Mouse (Mus musculus) bone marrow macrophage, adult 2 months (primary cell): Measurements from ENCODE around the gene Rasgrp2. TPM values are rescaled to one million over a fixed set of nuclear protein-coding genes. Genes with fewer than 3 reads are reported as not detected.

Experiments
- H3K27ac ChIP-seq: 2 replicates; pipeline ENCODE4 v1.5.1; 2012; ENCODE audit warnings: low read depth, low read length; ENCODE audit not compliant: insufficient read depth
- H3K4me1 ChIP-seq: 2 replicates; pipeline ENCODE4 v1.6.1; 2012; ENCODE audit warnings: low read length; ENCODE audit not compliant: control insufficient read depth, insufficient read depth
- H3K4me3 ChIP-seq: 2 replicates; pipeline ENCODE4 v1.5.1; 2012; ENCODE audit warnings: mild to moderate bottlenecking, low read length, moderate library complexity; ENCODE audit not compliant: insufficient read depth
- CTCF ChIP-seq: IDR thresholded peaks from 2 replicates; pipeline ENCODE4 v1.5.1; 2012; ENCODE audit warnings: low read depth, mild to moderate bottlenecking, low read length, moderate library complexity
- POLR2A ChIP-seq: IDR thresholded peaks from 2 replicates; pipeline ENCODE4 v1.6.1; 2012; ENCODE audit warnings: mild to moderate bottlenecking, low read depth, low read length, borderline replicate concordance
- polyA plus RNA-seq: library from polyadenylated mRNA; stranded (reverse); fragments of >200 nt; gene quantifications from 2 replicates; pipeline ENCODE4 v1.2.4, GENCODE M21; 2012; ENCODE audit not compliant: missing spikeins, insufficient read depth, insufficient read length

Rasgrp2 gene
- polyA plus RNA-seq, 1 experiment: 7.7 TPM

DNA sequence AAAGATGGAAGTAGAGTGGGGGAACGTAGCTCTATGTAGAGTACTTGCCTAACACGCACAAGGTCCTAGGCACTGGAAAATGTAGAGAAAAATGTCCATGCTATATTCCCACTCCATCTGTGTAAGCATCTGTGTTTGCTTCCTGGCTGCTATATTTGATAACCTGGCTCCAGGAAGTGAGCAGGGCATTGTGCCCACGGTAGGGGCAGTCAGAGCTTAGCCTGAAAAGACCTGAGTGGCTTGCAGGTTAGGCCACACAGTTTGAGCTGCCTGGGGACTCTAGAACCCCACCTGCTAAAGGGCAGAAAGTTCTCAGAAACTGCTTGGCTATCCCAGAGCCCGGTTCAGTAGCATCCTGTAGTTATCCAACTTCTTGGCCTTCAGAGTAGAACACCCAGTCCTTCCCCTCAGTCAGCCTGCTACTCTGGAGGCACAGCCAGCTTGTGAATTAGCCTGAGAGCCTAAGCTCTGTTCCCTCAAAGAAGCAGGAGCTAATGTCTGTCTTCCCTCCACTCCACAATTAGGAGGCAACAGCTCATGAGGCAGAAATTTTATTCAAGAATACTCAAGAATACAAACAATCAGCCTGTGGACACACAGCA is 16.7 kb upstream of the Rasgrp2 start:
- TF ChIP-seq POLR2A (no peak), CTCF (no peak)
- Histone ChIP-seq H3K4me3 (no peak overlapping the region), H3K4me1 (no peaks in the 10 kb centered on the region), H3K27ac (no peak overlapping the region)

DNA sequence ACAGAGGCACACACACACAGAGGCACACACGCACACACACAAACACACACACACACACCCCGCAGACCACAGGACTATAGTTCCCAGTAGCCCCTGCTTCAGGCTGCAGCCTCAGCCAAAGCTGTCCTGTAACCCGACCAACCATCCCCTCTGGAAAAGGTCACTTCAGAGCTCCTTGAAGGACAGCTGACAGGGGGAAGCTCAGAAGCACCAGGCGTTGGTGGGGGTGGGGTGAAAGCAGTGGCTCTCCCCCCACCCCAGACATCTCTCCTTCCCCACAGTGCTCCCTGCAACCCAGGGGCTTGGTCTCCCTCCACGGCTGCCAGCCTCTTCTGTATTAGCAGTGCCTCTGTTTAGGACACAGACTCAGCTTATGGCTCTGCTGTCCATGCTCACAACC is 15.7 kb upstream of the Rasgrp2 start:
- H3K4me1 ChIP-seq: no peaks in the 10 kb centered on the region
- TF ChIP-seq POLR2A (no peak), CTCF (no peak)

DNA sequence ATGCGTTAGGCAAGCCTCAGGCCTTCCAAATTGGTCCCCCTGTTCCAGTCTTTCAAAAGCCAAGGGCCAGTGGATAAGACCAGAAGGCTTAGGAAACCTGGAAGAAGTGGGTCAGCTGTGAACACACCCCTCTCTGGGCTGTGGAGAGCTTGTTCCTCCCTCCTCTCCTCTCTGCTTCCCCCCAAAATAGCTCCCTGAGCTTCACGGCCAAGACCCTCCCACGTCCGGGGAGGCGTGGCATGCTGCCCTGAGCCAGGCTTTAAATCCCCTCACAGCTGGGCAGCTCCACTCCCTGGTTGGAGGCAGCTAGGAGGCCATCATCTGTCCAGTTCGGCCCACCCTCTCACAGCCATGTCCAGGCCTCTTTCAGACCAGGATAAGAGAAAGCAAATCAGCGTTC is 15.0 kb upstream of the Rasgrp2 start, which contains the start of gene Pygm:
Pygm (plus strand) TSS at position 272 of the 400 bp plus-strand sequence.
- Histone ChIP-seq H3K27ac (no peak within 1 kb of the TSS), H3K4me3 (no peak within 1 kb of the TSS)

More for the DNA sequence above, 15.7 kb upstream of the Rasgrp2 start:
- no peak overlapping the region for H3K27ac ChIP-seq
- H3K4me3 ChIP-seq: no peak overlapping the region

DNA sequence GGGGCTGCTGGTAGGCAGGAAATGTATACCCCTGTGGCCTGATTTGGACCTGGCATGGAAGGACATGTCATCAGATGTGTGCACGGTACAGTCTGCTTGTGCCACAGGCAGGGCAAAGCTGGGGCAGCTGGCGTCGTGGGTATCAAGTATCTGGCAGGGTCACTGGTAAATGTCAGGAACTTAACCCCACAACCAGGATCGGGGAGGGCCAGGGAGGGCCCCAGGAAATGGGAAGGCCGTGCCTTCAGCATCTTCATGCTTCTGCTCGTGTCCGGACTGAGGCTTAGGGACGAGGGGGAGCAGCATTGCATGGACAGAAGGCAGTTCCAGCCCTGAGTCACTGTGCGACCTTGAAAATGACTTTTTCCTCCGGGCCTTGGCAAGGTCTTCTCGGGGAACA is 14.2 kb upstream of the Rasgrp2 start:
- H3K27ac ChIP-seq: no peak overlapping the region
- TF ChIP-seq POLR2A: no peak
- no peak for TF ChIP-seq CTCF
- no peak overlapping the region for H3K4me3 ChIP-seq
- no peaks in the 10 kb centered on the region for H3K4me1 ChIP-seq

More for the DNA sequence above, 15.0 kb upstream of the Rasgrp2 start, which contains the start of gene Pygm:
- H3K4me1 ChIP-seq: no peaks in the 10 kb centered on the region
- TF ChIP-seq POLR2A: no peak
- TF ChIP-seq CTCF: no peak

DNA sequence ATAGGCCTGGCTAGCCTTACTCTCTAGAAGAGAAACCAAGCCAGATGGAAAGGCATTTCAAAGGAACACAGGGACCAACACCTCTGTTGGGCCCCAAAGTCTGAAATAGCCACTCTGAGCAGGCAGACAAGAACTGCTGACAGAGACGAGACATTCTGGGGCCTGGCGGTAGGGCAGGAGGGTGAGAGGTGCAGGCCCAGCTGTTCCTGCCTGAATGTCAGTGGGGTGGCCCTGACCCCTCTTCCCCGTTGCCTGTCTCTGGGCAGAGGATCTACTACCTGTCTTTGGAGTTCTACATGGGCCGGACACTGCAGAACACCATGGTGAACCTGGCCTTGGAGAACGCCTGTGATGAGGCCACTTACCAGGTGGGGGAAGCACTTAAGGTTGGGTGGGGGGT is 13.7 kb upstream of the Rasgrp2 start:
- no peak overlapping the region for H3K4me3 ChIP-seq
- TF ChIP-seq POLR2A (no peak), CTCF (no peak)
- no peak overlapping the region for H3K27ac ChIP-seq
- H3K4me1 ChIP-seq: no peaks in the 10 kb centered on the region

DNA sequence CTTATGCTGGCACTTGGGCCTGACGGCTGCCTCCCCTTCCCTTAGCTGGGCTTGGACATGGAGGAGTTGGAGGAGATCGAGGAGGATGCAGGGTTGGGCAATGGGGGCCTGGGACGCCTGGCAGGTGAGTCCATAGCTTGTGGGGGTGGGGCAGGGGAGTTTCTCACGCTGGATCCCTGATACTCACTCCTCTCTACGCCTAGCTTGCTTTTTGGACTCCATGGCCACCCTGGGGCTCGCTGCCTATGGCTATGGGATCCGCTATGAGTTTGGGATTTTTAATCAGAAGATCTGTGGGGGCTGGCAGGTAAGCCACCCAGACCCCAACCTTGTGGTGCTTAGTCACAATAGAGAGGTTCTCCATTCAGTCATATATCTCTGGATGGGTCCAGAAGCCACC is 13.3 kb upstream of the Rasgrp2 start:
- Histone ChIP-seq H3K27ac (no peak overlapping the region), H3K4me3 (no peak overlapping the region), H3K4me1 (no peaks in the 10 kb centered on the region)
- TF ChIP-seq CTCF (no peak), POLR2A (no peak)

DNA sequence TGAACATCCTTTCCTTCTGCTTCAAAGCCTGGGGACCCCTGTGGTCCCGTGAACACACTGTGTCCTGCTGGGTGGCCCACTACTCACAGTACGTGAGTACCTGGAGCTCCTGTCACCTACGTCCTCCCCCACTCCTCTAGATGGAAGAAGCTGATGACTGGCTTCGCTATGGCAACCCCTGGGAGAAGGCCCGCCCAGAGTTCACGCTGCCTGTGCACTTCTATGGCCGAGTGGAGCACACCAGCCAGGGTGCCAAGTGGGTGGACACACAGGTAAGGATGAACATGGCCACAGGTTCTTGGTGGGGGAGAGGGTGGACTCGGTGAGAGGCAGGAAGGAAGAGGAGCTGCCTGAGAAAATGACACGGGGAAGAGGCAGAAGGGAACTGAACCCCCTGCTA is 12.9 kb upstream of the Rasgrp2 start:
- Histone ChIP-seq H3K4me1 (no peaks in the 10 kb centered on the region), H3K27ac (no peak overlapping the region), H3K4me3 (no peak overlapping the region)
- TF ChIP-seq POLR2A (no peak), CTCF (no peak)

DNA sequence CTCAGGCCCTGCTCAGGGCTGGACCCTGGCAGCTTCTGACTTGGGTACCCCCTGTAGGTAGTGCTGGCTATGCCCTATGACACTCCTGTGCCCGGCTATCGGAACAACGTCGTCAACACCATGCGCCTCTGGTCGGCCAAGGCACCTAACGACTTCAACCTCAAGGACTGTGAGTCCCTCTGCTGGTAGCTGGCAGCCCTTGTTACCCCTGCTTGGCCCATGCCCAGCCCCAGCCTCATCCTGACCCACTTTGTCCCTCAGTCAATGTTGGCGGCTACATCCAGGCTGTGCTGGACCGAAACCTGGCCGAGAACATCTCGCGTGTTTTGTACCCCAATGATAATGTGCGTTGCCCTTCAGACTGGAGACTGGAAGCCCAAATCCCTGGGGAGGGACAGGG is 11.1 kb upstream of the Rasgrp2 start:
- no peaks in the 10 kb centered on the region for H3K4me1 ChIP-seq
- no peak overlapping the region for H3K4me3 ChIP-seq
- TF ChIP-seq CTCF (no peak), POLR2A (no peak)
- H3K27ac ChIP-seq: no peak overlapping the region

DNA sequence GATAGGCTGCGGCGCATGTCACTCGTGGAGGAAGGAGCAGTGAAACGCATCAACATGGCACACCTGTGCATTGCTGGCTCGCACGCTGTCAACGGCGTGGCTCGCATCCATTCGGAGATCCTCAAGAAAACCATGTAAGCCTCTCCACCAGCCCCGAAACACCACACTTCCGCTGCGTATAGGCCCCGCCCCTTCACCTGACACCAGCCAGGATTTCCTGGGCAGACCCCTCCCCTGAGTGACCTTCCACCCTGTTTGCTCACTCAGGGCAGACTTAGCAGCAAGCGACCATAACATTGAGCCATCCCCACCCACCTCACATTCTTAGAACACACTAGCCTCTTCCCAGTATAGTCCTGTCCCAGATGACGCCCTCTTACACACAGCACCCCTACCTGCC is 9.3 kb upstream of the Rasgrp2 start:
- no peak for TF ChIP-seq POLR2A
- no peak for TF ChIP-seq CTCF
- Histone ChIP-seq H3K4me1 (no peaks in the 10 kb centered on the region), H3K27ac (no peak overlapping the region), H3K4me3 (no peak overlapping the region)

DNA sequence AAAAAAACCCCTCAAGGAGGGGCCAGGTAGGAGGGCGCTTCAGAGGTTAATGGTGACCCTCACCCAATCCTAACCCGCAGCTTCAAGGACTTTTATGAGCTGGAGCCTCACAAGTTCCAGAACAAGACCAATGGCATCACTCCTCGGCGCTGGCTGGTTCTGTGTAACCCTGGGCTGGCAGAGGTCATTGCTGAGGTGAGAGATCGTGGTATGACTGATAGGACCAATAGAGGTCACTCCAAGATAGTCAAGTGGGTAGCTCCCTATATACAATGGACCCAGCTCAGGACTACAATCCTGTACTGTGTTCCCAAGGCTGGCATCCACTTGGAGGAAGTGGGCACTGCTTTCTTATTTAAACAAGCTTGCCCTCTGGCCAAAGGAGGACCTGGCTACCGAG is 8.9 kb upstream of the Rasgrp2 start:
- no peak overlapping the region for H3K27ac ChIP-seq
- no peaks in the 10 kb centered on the region for H3K4me1 ChIP-seq
- no peak overlapping the region for H3K4me3 ChIP-seq
- TF ChIP-seq CTCF (no peak), POLR2A (no peak)

DNA sequence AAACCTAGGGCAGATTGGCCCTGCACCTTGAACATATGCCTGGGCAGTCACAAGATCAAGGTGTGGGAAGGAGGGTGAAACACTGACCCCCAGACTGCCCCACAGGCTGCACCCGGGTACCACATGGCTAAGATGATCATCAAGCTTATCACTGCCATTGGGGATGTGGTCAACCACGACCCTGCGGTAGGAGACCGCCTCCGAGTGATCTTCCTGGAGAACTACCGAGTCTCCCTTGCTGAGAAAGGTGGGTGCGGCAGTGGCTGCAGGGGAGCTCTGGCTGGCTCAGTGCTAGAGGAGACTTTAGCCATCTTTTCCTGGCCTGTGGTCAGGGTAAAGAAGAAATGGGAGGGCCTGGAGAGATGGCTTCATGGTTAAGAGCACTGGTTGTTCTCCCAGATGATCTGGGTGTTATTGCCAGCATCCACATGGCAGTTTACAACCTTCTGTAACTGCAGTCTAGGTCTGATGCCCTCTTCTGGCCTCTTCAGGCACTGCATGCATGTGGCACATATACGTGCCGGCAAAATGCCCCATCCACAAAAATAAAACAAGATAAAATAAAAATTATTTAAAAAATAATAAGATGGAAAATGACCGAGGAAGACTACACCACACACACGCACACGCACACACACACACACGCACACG is 6.3 kb upstream of the Rasgrp2 start:
- Histone ChIP-seq H3K4me3 (no peak overlapping the region), H3K4me1 (no peaks in the 10 kb centered on the region), H3K27ac (no peak overlapping the region)
- TF ChIP-seq POLR2A: no peak
- TF ChIP-seq CTCF: no peak
